Mouse (Mus musculus) C2C12 (cell line): ENCODE data around the gene Mtmr3.

ENCODE experiments used
- CEBPB ChIP-seq: IDR thresholded peaks from one replicate; pipeline ENCODE4 v1.6.1; 2011; ENCODE audit warnings: low read depth, mild to moderate bottlenecking, control low read depth, moderate library complexity
- CTCF ChIP-seq: IDR thresholded peaks from one replicate; pipeline ENCODE4 v1.5.1; 2011; ENCODE audit not compliant: control insufficient read depth, insufficient read depth, insufficient read length
- FOSL1 ChIP-seq: IDR thresholded peaks from one replicate; pipeline ENCODE4 v1.8.0; 2011; ENCODE audit warnings: mild to moderate bottlenecking, low read length; ENCODE audit not compliant: poor library complexity, insufficient read depth, severe bottlenecking
- MAX ChIP-seq: IDR thresholded peaks from one replicate; pipeline ENCODE4 v1.6.1; 2011; ENCODE audit warnings: mild to moderate bottlenecking, control low read depth
- USF1 ChIP-seq: IDR thresholded peaks from one replicate; pipeline ENCODE4 v1.6.1; 2011; ENCODE audit warnings: low read depth, mild to moderate bottlenecking, control low read depth, moderate library complexity

GRCm38 (mm10) chr11:4452467-4453184, 142.0 kb downstream of the Mtmr3 start:
- TF ChIP-seq CTCF (no peak), FOSL1 (no peak), MAX (no peak), CEBPB (no peak), USF1 (no peak)
